Comparison of ENCODE assay signal across 9 mouse cellular contexts in the genomic region with DNA sequence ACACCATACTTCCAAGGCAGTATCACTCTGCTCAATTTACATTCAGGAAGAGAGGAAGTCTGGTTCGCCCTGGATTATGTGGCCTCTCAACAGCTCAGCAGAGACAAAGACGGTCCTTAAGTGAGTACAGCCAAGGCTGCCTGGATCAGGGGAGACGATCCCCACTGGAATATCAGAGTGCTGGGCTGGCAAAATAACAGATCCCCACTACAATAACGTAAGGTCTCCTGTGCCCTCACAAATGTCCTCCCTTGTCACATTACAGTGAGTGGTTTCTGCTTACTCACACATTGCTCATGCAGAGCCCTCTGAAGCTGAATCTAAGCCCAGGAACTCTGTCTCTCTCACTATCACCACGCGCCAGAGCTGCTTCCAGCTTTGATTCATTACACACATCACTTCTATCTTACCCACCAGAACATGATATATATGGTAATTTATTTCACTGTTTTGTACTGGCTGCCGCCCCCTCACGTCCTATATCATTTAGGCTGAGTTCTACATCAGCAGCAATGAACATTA.
DNase-seq lines count a peak whose midpoint lies in the region; ATAC-seq lines count a peak whose summit lies in the region.
"Had no signal": no experiment of that assay in that cellular context is flagged by ENCODE, and none has a peak within 500 bp of the region (broad histone marks: within the 10 kb centered on the region; RNA-seq: fewer than 3 reads in every experiment).

No protein-coding gene starts in this region.

- ATAC-seq in kidney, embryonic 16.5 days (ENCODE audit: low FRiP score, low TSS enrichment) = peak; percentile 51; the same call in 1 of the 2 replicates
- ATAC-seq in frontal cortex, adult (ENCODE audit: low TSS enrichment) = peak; percentile 99

- H3K27ac ChIP-seq in kidney, embryonic 16.5 days (ENCODE audit: low read length) = no peak overlapping the region
- H3K27ac ChIP-seq in limb, embryonic 10.5 days = no peak overlapping the region

- intact Hi-C loops in left cerebral cortex, postnatal 25 days (cut with DNase I) = no loop called here

- H3K9ac ChIP-seq in kidney, embryonic 16.5 days (replicated peaks; ENCODE audit: low read length) = no peak overlapping the region

- no peaks in the 10 kb centered on the region for H3K9me3 ChIP-seq in kidney, embryonic 16.5 days (ENCODE audit: low read length)
- no peaks in the 10 kb centered on the region for H3K9me3 ChIP-seq in limb, embryonic 10.5 days (replicated peaks)

- no peaks in the 10 kb centered on the region for H3K4me1 ChIP-seq in kidney, embryonic 16.5 days (ENCODE audit: insufficient read depth, low read length)
- 0 out of 2 replicates have a peak, but pooled peaks cover 3% of the 10 kb centered on the region for H3K4me1 ChIP-seq in limb, embryonic 10.5 days

- 24% methylated on average over 8 of the region's 8 CpGs for WGBS in kidney, embryonic 16.5 days
- 72% methylated on average over 8 of the region's 8 CpGs for WGBS in limb, embryonic 10.5 days

- no peak overlapping the region for H3K4me3 ChIP-seq in kidney, embryonic 16.5 days (ENCODE audit: low read length)
- H3K4me3 ChIP-seq in limb, embryonic 10.5 days = no peak overlapping the region

- no peak overlapping the region; the same call in 1 of the 2 replicates for H3K4me2 ChIP-seq in kidney, embryonic 16.5 days (replicated peaks; ENCODE audit: low read depth, low read length)

- no peak for DNase-seq in kidney, adult 18-20 months
- peak; percentile 43 to 90 for DNase-seq in left cerebral cortex, postnatal 25 days (ENCODE audit: low spot score in 2 of 2)
- peak; percentile 12 for DNase-seq in right cerebral cortex, postnatal 14 days
- no peak for DNase-seq in limb, embryonic 10.5 days (ENCODE audit: low spot score)
- no peak for DNase-seq in lung, postnatal 25 days (ENCODE audit: low spot score)
- no peak for DNase-seq in thymus, postnatal 14 days
- DNase-seq: kidney, adult 11 months had no signal

- no peaks in the 10 kb centered on the region for H3K36me3 ChIP-seq in kidney, embryonic 16.5 days (ENCODE audit: insufficient read depth, low read length)
- H3K36me3 ChIP-seq in limb, embryonic 10.5 days = no peaks in the 10 kb centered on the region

- no peaks in the 10 kb centered on the region for H3K27me3 ChIP-seq in kidney, embryonic 16.5 days (ENCODE audit: insufficient read depth, low read length)
- H3K27me3 ChIP-seq in limb, embryonic 10.5 days (ENCODE audit: low read depth, poor library complexity, severe bottlenecking) = no peaks in the 10 kb centered on the region

Comparison
In these comparisons a context has a peak if more than half of its experiments do, and no peak if none do; other contexts are left out.
1. DNase-seq: peak in left cerebral cortex, postnatal 25 days (2 of 2) and right cerebral cortex, postnatal 14 days (single experiment); none in kidney, adult 18-20 months (single experiment), limb, embryonic 10.5 days (single experiment), lung, postnatal 25 days (single experiment) and thymus, postnatal 14 days (single experiment).